Mouse (Mus musculus) frontal cortex, postnatal 10 days (tissue): ENCODE measurements around the gene Cdx2.

Source experiments
- DNase-seq, 2 experiments: peaks; one replicate each; pipeline ENCODE4 v3.0.0; 2022; ENCODE audit warnings: low spot score in 2 of 2, mixed read lengths in 1 of 2

Gene Cdx2

GRCm38 (mm10) chr5:147317321-147317720, 10.3 kb upstream of the Cdx2 start:
- no peak for DNase-seq

GRCm38 (mm10) chr5:147315432-147316075, 8.5 kb upstream of the Cdx2 start:
- DNase-seq, result no peak

- DNase-seq, result no peak
Observed at GRCm38 (mm10) chr5:147314646-147315431, 7.8 kb upstream of the Cdx2 start.

- no peak for DNase-seq
Observed at GRCm38 (mm10) chr5:147312830-147313685, 6.0 kb upstream of the Cdx2 start.

- no peak for DNase-seq
Observed at GRCm38 (mm10) chr5:147309786-147310185, 2.7 kb upstream of the Cdx2 start.

- no peak for DNase-seq
Observed at GRCm38 (mm10) chr5:147308451-147308850, 1.4 kb upstream of the Cdx2 start.

- DNase-seq, result no peak
Observed at GRCm38 (mm10) chr5:147307398-147307785, 322 bp upstream of the Cdx2 start.

GRCm38 (mm10) chr5:147305856-147306637, 1.0 kb downstream of the Cdx2 start:
- DNase-seq, result no peak

GRCm38 (mm10) chr5:147305166-147305565, 1.9 kb downstream of the Cdx2 start:
- DNase-seq, result no peak

GRCm38 (mm10) chr5:147304276-147305155, 2.6 kb downstream of the Cdx2 start:
- no peak for DNase-seq

GRCm38 (mm10) chr5:147302746-147303400, 4.2 kb downstream of the Cdx2 start:
- no peak for DNase-seq

GRCm38 (mm10) chr5:147302141-147302540, 4.9 kb downstream of the Cdx2 start:
- no peak for DNase-seq

- DNase-seq, result no peak
Observed at GRCm38 (mm10) chr5:147301781-147302070, 5.3 kb downstream of the Cdx2 start.

- no peak for DNase-seq
Observed at GRCm38 (mm10) chr5:147300917-147301780, 5.9 kb downstream of the Cdx2 start.

- DNase-seq, result no peak
Observed at GRCm38 (mm10) chr5:147300001-147300363, 7.1 kb downstream of the Cdx2 start.

GRCm38 (mm10) chr5:147299255-147300000, 7.6 kb downstream of the Cdx2 start:
- DNase-seq, result no peak

GRCm38 (mm10) chr5:147297249-147297648, 9.8 kb downstream of the Cdx2 start:
- DNase-seq, result no peak

GRCm38 (mm10) chr5:147294121-147294520, 12.9 kb downstream of the Cdx2 start:
- DNase-seq, result no peak
